Mouse (Mus musculus) urinary bladder, adult 2 months (tissue): ENCODE data around the gene Hspa8. TPM values are rescaled to one million over a fixed set of nuclear protein-coding genes. Genes with fewer than 3 reads are reported as not detected.
"Not testable (repeated sequence)": the region's sequence is repeated elsewhere in the genome, so short reads cannot be mapped to it uniquely, and the experiment has no call there.

ENCODE experiments used
- DNase-seq: peaks from one replicate; pipeline ENCODE4 v3.0.0; 2022; ENCODE audit warnings: low spot score
- polyA plus RNA-seq: library from polyadenylated mRNA; depleted of rRNA; stranded (reverse); fragments of >200 nt; gene quantifications from 2 replicates; pipeline ENCODE4 v1.2.3, GENCODE M21; 2012; rRNA removed

Hspa8 gene
- polyA plus RNA-seq, result 1,107 and 1,301 TPM in 2 replicates

DNA sequence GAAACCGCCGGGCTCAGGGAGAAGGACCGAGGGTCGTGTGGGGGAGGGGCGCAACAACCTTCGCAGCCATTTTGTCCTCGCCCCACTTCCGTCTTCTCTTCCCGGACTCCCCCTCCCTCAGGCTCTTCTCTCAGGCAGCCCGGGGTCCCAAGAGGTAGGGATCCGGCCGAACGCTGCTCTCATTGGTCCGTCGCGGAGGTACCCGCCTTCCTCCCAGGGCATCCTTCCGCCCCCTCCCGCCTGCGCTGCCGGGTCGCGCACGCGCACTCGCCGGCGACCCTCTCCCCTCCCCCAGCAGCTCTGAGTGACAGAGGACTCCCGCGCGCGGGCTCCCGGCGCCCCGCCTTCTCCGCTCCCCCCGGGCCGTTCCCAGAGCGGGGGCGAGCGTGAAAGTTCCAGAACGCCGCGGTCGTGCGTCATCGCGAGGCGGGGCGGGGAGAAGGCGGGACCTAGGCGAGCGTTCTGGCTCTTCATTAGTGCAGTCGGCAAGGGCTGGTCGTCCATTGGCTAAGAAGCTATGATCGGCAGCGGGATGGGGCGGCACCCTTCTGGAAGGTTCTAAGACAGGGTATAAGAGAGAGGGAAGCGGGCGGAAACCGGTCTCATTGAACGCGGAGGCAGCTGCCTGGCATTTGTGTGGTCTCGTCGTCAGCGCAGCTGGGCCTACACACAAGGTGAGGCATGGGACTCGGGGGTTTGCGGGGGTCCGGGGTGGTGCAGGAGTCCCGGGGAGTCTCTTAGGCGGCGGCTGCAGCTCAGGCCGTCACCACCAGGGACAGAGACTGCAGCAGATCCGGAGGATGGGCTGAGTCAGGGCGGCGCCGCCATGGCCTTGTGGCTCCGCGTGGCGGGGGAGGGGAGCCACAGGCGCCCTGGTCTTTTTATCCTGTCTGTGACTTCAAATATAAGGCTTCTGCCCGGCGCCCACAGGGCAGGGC, at the start of gene Hspa8:
Hspa8 (plus strand) TSS at position 310 of the 938 bp plus-strand sequence.
- DNase-seq, result peak; percentile 100

DNA sequence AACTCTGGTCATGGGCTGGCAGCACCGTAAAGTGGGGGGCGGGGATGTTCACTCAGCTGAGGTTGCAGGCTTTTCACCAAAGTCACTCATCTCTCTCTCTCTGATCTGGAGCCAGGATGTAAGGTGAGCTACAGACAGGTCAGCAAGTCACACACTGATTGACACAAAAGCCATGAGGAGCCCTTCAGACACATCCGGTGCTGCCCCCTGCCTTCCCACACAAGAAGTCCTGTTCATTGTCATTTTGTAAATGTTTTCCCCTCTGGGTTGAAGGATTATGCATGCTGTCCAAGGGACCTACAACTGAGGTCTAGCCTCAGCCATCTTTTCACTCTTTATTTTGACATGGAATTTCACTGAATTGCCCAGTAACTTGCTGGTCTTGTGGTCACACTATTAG, 49.0 kb upstream of the Hspa8 start:
- no peak for DNase-seq

DNA sequence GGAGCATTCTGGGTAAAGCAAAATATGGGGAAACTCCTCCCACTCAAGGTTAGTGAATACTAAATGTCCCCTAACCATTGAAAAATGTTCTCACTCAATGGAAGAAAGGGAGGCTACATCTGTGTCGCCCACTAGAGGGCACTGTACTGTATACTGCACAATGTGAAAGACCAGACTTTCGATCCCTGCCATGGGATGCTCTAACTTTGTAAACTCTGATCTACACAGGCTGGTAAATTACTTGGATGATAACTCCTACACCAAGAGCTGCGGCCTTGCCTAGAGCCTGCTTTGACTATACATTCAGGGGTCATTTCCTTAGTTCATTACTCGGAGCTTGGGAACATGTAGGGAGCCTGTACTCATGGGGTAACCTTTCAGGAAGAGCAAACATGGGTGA, 44.4 kb upstream of the Hspa8 start:
- DNase-seq, result no peak

DNA sequence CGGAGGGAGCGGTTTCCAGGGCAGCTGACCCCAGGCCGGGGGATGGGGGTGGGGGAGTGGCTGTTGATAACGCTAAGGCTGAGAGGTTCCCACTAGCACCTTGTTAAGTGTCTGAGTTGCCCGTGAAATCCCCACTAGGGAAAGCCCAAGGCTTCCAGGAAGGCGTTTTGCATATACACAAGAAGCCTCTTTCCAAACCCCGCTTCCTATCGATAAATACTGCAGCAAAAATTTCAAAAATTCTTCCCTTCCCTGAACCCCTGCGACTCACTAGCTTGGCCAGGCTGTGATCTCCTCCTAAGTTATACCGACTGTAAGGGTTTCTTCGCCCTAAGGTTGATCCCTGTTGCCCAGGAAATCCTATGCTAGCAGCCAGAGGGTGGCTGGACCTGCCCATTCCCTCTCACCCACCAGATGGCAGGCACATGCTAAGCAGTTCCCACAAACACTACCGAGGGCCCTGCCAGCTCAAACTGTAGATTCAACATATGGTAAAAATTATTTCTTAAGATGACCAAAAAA, 43.6 kb upstream of the Hspa8 start:
- DNase-seq, result peak; percentile 34

DNA sequence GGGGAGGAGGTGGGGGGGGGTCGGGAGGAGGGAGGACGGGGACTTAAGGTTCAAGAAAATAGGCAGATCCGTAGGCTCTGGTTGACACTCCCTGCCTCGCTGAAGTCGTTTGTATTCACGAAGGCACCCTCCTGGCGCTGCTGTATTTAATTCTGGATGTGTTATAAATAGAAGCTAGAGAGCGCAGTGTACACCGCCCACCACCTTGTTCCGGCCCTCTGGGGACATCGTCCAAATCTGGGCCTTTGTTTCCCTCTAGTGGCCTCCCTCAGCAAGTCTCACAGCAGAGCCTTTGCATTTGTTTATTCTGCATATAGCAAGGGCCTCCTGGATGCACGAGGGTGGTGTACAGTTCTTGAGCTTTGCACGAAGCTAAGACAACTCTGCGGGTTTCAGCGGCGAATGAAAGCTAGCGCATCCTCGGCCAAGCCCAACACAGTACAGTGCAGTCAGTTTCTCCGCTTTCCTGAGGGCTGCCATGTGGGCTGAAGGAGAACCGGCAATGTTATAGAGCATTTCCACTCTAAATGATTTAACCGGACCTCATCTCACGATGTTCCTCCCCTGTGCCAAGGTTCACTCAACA, 43.0 kb upstream of the Hspa8 start:
- no peak for DNase-seq

DNA sequence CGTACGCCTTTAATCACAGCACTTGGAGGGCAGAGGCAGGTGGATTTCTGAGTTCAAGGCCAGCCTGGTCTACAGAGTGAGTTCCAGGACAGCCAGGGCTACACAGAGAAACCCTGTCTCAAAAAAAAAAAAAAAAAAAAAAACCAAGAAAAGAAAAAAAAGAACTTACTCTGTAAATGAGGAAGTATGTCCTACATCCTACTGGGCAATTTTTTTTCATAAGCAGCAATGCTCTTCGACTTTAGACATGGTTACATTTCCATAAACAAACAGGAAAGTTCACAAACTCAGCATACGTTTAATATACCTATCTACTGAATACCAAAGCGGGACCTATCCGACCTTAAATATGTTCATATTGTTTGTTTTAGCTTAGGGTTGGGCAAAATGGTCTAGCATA, 38.4 kb upstream of the Hspa8 start:
- DNase-seq, result no peak

DNA sequence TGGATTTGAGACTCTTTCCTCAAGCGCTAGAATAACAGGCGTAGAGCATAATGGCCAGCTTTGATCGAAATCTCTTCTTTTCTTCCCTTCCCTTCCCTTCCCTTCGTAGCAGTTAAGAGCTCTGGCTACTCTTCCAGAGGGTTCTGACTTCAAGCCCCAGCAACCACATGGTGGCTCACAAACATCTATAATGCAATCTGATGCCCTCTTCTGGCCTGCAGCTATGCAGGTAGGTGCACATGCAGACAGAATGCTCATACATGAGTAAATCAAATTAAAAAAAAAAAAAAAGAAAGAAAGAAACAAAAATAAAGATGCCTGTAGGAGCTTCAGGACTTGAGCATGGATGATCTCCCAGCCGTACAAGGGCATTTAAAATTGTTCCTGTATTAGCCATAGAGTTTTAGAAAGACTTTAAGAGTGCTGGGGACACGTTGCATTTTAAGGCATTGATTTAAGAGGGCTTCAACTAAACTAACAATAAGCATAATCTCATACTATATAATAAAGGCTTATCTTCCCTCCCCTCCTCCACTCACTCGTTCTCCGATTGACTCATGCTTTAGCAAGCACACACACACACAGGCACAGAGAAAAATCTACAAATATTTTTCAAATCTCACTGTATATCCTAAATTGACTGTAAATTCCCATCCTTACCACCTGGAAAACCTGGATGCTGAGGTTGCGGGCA, 35.8 kb upstream of the Hspa8 start:
- DNase-seq, result no peak

DNA sequence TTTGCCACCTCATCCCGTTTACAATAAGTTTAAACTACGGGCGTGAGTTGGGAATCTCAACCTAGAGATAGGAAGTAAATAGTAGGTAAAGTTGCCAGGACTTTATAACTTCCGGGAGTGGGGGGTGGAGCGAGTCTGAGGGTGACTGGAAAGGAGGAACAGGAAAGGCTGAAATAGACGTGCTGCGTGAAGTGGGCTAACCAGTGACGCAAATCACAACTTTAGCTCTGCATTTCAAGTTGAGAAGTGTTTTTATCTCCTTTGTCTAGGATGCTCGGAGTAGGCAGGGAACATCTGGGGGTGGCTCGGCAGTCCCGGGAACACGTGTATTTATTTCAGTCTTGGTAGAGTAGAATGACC, 35.2 kb upstream of the Hspa8 start:
- DNase-seq, result no peak

DNA sequence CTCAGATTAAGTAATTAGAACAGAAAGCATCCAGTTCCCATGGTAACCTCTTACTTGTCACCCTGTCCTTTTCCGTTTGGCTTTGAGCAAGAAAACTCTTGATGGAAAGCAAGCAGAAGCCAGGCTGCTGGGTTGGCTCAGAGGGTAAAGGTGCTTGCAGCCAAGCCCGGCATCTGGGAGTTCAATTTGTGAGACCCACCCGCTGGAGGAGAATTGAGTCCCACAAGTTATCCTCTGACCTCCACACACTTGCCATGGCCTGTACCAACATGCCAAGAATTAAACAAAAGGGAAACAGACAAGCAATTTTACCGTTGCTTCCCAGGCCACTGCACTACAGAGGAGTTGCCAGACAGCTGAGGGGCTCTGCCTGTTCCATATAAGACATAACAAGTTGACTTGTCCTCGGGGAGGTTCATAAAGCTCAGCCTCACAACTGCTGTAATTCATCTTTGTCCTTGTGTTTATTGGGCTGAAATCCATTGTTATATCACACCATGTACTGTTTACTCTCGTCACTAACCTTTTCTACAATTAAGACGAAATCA, 34.7 kb upstream of the Hspa8 start:
- DNase-seq, result no peak

DNA sequence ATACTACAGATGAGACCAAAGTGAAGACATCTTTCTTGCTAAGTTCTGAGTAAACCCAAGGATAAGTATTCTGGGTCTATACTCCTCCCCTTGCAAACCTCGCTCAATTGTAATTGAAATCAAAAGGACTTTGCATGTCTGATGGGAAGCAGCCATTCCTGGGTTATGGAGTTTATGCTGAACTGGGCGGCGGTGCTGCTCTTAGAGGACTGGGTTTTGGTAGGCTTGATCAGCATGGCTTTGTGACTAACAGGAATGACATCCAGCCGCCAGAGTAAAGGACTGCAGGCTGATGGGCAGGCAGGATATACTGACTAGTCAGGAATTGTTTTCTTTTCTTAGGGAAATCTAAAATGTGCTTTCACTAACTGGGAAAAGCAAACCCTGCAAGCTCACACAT, 32.8 kb upstream of the Hspa8 start:
- DNase-seq, result no peak

DNA sequence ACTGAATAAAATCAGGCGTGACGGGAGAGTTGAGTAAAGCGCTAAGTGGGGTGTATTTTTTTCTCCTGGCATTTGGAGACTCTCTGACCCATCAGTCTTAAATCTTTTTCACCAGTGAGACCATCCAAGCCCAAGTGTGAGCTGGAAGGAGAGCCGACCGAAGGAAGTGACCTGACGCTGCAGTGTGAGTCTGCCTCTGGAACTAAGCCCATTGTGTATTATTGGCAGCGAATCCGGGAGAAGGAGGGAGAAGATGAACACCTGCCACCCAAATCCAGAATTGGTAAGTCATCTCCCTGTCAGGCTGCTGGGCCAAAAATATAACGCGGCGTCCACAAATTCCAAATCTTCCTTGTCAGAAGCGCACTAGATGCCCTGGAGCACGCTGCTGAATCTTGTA, 28.5 kb upstream of the Hspa8 start:
- no peak for DNase-seq

DNA sequence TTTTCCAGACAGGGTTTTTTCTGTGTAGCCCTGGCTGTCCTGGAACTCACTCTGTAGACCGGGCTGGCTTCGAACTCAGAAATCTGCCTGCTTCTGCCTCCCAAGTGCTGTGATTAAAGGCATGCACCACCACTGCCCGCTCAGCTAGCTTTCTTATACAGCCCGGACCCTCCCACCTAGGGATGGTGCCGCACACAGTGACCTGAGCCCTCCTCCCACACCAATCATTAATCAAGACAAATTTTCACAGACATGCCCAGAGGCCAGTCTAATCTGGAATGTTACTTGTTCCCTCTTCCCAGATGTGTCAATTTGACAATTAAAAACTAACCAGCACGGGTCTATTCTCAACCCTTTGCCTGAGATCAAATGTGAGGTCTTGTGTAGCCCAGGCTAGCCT, 27.6 kb upstream of the Hspa8 start:
- not testable (repeated sequence) for DNase-seq

DNA sequence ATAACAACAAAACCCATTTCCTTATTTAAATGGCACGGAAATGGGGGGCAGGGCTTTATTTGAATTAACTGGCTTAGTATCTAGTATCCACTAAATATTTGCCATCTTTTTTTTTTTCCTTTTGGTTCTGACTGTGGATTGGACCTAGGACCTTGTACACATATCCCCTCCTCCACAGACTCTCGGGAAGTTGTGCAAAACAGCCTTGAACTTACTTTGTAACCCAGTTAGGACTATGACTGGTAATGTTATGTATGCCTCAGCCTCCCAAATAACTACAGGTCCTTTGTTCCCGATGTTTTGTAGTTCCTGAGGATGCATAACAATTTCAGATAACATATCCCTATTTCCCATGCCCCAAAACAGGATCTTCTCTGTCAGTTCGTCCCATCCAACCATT, 26.9 kb upstream of the Hspa8 start:
- DNase-seq, result no peak

DNA sequence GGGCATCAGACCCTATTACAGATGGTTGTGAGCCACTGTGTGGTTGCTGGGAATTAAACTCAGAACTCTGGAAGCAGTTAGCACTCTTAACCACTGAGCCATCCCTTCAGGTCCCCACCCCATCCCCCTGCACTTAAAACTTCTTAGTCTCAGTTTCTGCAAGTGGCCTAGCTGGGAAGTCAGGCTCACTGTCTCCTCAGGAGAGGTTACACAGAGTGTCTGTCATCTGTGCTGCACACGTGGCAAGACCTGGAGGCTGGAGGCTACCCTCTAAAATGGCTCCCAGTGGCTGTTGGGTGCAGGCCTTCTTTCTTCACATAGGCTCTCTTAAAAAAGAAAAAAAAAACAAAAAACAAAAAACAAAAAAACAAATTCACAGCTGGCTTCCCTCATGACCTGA, 24.7 kb upstream of the Hspa8 start:
- DNase-seq, result no peak

DNA sequence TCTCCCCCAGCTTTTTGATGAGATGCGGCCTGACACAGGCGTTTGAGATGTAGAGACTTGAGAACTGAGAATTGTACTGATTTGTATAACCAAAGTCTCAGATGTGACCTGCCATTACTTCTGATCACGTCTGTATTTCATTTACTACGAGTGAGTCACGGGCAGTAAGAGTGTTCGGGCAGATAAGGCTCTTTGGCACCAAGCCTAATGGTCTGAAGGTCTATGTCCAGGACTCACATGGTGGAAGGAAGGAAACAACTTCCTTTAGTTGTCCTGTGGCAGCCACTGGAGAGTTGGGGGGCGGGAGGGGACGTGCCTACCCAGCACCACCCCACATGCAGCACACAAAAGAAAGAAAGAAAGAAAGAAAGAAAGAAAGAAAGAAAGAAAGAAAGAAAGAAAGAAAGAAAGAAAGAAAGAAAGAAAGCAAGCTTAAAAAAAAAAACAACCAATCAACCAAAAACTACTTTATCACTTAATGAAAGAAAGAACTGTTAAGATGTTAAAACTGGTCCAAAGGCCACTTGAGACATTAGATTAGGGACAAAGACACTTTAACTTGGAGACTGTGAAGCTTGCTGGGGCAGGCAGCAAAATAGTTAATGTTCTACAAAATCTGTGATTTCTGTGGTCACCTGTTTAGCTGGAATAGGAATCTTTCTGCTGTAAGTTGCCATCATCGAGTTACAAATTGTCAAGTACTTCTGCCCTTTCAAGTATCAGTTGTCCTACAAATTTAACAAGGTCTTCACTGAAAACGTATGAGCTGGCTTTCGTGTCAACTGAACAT, 24.1 kb upstream of the Hspa8 start:
- no peak for DNase-seq

DNA sequence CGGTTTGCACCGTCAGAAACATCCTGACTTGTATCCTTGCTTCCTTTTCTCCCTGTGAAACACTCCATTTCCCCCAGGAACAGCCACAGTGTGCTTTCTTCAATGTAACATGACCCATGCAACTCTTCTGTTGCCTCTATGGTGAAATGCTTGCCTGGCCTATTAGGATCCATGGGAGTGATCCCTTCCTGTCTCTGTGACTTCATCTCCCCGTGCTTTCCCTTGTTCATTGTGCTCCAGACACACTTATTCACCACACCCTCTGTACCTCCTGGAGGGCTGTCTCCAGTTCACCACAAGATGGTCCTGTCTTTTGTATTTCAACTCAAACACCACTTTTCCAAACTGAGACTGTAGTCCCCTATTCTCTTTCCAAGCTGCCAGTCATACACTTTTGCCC, 20.7 kb upstream of the Hspa8 start:
- DNase-seq, result no peak

DNA sequence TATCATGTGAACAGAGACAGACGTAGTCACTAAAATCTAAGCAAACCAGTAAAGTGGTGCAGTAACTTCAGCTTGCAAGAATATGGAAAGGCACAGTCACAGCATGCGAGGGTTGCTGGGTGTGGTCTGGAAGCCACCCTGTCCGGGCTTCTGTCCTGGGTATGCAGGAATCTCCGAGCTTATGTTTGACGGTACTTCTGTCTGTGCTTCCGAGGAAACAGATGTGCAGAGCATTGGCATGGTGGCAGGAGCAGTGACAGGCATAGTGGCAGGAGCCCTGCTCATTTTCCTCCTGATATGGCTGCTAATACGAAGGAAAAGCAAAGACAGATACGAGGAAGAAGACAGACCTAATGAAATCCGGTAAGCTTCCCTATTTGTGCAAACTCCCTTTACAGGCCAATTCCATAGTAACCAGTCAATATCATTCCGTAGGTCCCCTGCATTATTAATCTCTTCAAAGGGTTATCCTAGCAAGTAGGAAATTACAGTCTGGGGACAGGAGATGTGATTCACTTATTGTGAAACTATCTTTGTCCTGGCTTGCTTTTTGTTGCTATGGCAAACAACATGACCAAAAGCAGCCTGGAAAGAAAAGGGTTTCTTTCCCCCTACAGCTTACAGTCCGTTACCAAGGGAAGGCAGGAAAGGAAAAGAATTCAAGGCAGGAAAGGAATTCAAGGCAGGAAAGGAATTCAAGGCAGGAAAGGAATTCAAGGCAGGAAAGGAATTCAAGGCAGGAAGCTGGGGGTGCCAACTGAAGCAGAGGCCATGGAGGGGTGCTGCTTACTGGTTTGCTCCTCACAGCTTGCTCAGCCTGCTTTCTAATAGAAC, 19.7 kb upstream of the Hspa8 start:
- DNase-seq, result no peak

DNA sequence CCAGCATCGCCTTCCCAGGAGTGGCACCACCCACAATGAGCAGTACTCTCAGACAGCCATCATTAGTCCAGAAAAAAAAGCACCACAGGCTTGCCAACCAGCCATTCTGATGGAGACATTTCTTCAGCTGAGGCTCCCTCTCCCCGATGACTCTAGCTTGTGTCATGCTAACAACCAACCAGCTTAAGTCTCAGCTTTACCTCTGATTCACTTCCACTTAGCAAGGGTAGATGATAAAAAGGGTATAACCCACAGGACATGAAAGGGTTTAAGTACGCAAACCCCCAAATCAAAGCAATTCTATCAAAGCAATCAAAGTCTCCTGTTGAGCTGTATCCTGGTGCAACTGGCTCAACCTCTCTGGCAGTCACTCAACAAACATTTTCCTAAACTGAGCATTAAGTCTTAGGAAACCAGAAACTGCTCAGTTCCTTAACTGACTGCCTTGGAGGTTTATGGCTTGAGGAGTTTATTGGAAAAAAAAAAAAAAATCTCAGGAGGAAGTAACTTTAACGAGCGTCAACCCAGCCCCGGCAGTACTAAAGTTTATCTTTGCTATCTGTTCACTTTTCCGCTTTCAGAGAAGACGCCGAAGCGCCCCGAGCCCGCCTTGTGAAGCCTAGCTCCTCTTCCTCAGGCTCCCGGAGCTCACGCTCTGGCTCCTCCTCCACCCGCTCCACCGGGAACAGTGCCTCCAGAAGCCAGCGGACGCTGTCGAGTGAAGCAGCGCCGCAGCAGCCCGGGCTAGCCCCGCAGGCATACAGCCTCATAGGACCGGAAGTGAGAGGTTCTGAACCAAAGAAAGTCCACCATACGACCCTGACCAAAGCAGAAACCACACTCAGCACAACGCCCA, 18.8 kb upstream of the Hspa8 start:
- peak; percentile 51 for DNase-seq

DNA sequence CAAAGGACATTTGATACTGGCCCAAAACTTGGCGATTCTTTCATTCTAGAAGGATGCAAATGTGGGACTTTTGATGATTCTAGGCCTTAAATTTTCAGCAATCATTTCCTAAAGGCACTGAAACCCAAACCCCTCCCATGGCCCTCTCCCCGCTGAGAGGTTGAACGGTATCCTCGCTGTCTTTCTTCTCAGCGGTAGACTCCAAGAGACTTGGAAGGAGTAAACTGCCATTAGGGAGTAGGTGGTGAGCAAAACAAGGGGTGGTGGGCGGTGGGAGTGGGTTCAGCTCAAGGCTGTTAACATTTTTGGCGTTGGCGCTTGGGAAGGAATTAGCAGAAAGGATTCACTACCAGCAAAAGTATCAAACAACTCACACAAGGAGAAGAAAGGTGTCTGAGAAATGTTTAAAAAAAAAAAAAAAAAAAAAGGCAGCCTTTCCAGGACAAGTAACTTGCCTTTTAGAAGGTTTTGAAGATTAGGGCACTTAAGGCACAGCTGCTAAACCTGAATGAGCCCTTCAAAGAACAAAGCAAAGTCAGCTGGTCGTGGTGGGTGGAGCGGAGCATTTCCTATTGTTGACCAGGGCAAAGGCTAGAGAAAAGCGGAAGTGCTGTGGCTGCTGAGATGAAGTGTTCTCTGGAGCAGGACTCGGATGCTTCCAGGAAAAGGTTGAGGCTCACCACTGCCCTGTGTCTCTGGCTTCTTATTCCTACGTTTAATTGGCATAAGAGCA, 17.0 kb upstream of the Hspa8 start:
- DNase-seq, result no peak
